Mouse (Mus musculus) CH12.LX (cell line): Measurements from ENCODE around the gene Zfyve28.
A peak's percentile ranks its signal among the peaks of the same experiment; 100 is the strongest.

Experiments used
- CTCF ChIP-seq, 2 experiments: IDR thresholded peaks in 1 of 2; conservative IDR thresholded peaks in 1 of 2; 2 replicates each; pipeline ENCODE4 v1.5.1; 2011 to 2012; ENCODE audit warnings: low read depth in 2 of 2, low read length in 2 of 2, improper control_type of control experiment in 1 of 2, inconsistent platforms in 1 of 2, mild to moderate bottlenecking in 1 of 2, moderate library complexity in 1 of 2
- JUND ChIP-seq: conservative IDR thresholded peaks from 2 replicates; pipeline ENCODE4 v1.6.1; 2011; ENCODE audit warnings: low read depth, low read length, improper control_type of control experiment
- KAT2A ChIP-seq: IDR thresholded peaks from 2 replicates; pipeline ENCODE4 v1.6.1; 2012; ENCODE audit warnings: low read length, improper control_type of control experiment, inconsistent platforms; ENCODE audit not compliant: insufficient replicate concordance
- MAZ ChIP-seq: IDR thresholded peaks from 2 replicates; pipeline ENCODE4 v1.6.1; 2012; ENCODE audit warnings: low read depth, mild to moderate bottlenecking, inconsistent platforms, low read length, improper control_type of control experiment, moderate library complexity
- NRF1 ChIP-seq: IDR thresholded peaks from 2 replicates; pipeline ENCODE4 v1.6.1; 2014; ENCODE audit warnings: low read depth, mild to moderate bottlenecking, inconsistent platforms, low read length, improper control_type of control experiment, moderate library complexity
- POLR2A ChIP-seq: IDR thresholded peaks from 2 replicates; pipeline ENCODE4 v1.6.1; 2011; ENCODE audit warnings: low read depth, mild to moderate bottlenecking, improper control_type of control experiment, low read length
- POLR2AphosphoS2 ChIP-seq: IDR thresholded peaks from 2 replicates; pipeline ENCODE4 v1.6.1; 2011; ENCODE audit warnings: low read depth, low read length, improper control_type of control experiment
- RAD21 ChIP-seq: IDR thresholded peaks from 2 replicates; pipeline ENCODE4 v1.6.1; 2011; ENCODE audit warnings: low read depth, mild to moderate bottlenecking, low read length, improper control_type of control experiment, moderate library complexity
- ZC3H11A ChIP-seq: IDR thresholded peaks from 2 replicates; pipeline ENCODE4 v1.6.1; 2012; ENCODE audit warnings: low read depth, mild to moderate bottlenecking, inconsistent platforms, low read length, improper control_type of control experiment
- ZMIZ1 ChIP-seq: IDR thresholded peaks from 2 replicates; pipeline ENCODE4 v1.6.1; 2012; ENCODE audit warnings: low read depth, mild to moderate bottlenecking, inconsistent platforms, low read length, improper control_type of control experiment

DNA sequence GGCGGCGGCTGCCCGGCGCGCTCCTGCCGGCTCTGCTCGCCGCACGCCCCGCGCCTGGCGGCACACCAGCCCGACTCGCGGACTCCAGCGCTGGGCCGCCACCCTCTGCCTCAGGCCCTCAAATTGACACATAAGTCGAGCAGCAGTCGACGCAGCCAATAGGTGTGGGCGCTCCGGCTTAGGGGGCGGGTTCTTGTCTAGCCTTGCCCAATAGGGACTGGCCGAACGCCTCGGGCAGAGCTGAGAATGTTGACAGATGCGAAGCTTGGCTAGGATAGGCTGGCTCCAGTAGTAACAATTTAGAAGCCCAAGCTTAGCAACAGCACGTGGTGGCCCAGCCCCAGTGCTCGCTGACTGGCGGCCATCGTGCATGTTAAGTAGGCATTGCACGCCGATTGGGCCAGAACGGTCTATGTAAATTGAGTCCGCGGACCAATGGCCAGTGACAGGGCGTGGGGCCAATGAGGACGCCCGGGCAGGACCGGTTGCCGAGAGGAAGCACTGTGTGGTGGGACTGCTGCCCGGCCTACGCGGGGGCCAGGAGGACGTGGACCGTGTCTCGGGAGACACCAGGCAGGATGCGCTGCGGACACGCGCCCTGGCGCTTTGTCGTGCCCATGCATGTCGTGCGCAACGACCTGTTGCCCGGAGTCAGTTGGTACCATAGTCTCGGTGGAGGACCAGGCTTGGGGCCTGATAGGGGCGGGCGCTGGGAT lies 100.5 kb downstream of the Zfyve28 start, which contains the start of gene Mxd4:
- TF ChIP-seq RAD21: no peak
- peak; percentile 51 for TF ChIP-seq NRF1
- no peak for TF ChIP-seq CTCF (conservative IDR thresholded peaks at IDR 0.05 in 1 of 2, IDR thresholded peaks at IDR 0.05 in 1 of 2; ENCODE audit: low read depth in 2 of 2, low read length in 2 of 2)
- TF ChIP-seq POLR2A: peak; percentile 76
- 0 out of 2 replicates have a peak, but pooled peaks have one; percentile 10 for TF ChIP-seq KAT2A
- TF ChIP-seq JUND: no peak
- TF ChIP-seq POLR2AphosphoS2: no peak
- TF ChIP-seq ZC3H11A: no peak
- TF ChIP-seq ZMIZ1: 0 out of 2 replicates have a peak, but pooled peaks have one; percentile 62
- TF ChIP-seq MAZ: no peak
